Mouse (Mus musculus) embryonic fibroblast, embryonic 13.5 days (primary cell): ENCODE measurements around the gene Urgcp.

Experiments used
- CTCF ChIP-seq: IDR thresholded peaks from 2 replicates; pipeline ENCODE4 v1.5.1; 2011; ENCODE audit warnings: mild to moderate bottlenecking, control low read depth, low read length, moderate library complexity, borderline replicate concordance; ENCODE audit not compliant: insufficient read depth
- POLR2A ChIP-seq: IDR thresholded peaks from 2 replicates; pipeline ENCODE4 v1.6.1; 2011; ENCODE audit warnings: low read depth, mild to moderate bottlenecking, control low read depth, low read length, moderate library complexity

- TF ChIP-seq POLR2A, result no peak; the same call in 1 of the 2 replicates
- no peak for TF ChIP-seq CTCF
Observed at GRCm38 (mm10) chr11:5787671-5788055, 25.5 kb upstream of the Urgcp start.
